Mouse (Mus musculus) kidney, postnatal 25 days (tissue): ENCODE results near the gene Zfp13.
"Not testable (repeated sequence)": the region's sequence is repeated elsewhere in the genome, so short reads cannot be mapped to it uniquely, and the experiment has no call there.

Experiments
- DNase-seq, 2 experiments: peaks; one replicate each; pipeline ENCODE4 v3.0.0; 2021; ENCODE audit warnings: mixed read lengths in 2 of 2

The Zfp13 gene

GRCm38 (mm10) chr17:23550188-23550791, 49.0 kb downstream of the Zfp13 start:
- peak; percentile 83 to 94 for DNase-seq

GRCm38 (mm10) chr17:23549441-23549840, 49.8 kb downstream of the Zfp13 start:
- DNase-seq = no peak

GRCm38 (mm10) chr17:23548615-23549014, 50.7 kb downstream of the Zfp13 start:
- DNase-seq = peak; percentile 81 to 87

- DNase-seq = no peak
These were observed 51.4 kb downstream of the Zfp13 start for GRCm38 (mm10) chr17:23547681-23548443.

GRCm38 (mm10) chr17:23546702-23547505, 52.4 kb downstream of the Zfp13 start:
- peak; percentile 83 to 91 for DNase-seq

GRCm38 (mm10) chr17:23546333-23546701, 53.0 kb downstream of the Zfp13 start:
- DNase-seq = peak; percentile 72 to 84

GRCm38 (mm10) chr17:23545841-23546240, 53.4 kb downstream of the Zfp13 start:
- no peak for DNase-seq

- DNase-seq = no peak
These were observed 54.5 kb downstream of the Zfp13 start for GRCm38 (mm10) chr17:23544766-23545165.

- DNase-seq = no peak
These were observed 55.3 kb downstream of the Zfp13 start for GRCm38 (mm10) chr17:23543983-23544382.

- DNase-seq = peak; percentile 25 to 41
These were observed 56.0 kb downstream of the Zfp13 start for GRCm38 (mm10) chr17:23543325-23543724.

GRCm38 (mm10) chr17:23542835-23543234, 56.5 kb downstream of the Zfp13 start:
- no peak for DNase-seq

- no peak for DNase-seq
These were observed 57.1 kb downstream of the Zfp13 start for GRCm38 (mm10) chr17:23542004-23542720.

- DNase-seq = no peak
These were observed 58.4 kb downstream of the Zfp13 start for GRCm38 (mm10) chr17:23540605-23541475.

- no peak for DNase-seq
These were observed 59.2 kb downstream of the Zfp13 start for GRCm38 (mm10) chr17:23540106-23540505.

GRCm38 (mm10) chr17:23539608-23540007, 59.7 kb downstream of the Zfp13 start:
- no peak for DNase-seq

- no peak for DNase-seq
These were observed 60.8 kb downstream of the Zfp13 start for GRCm38 (mm10) chr17:23538299-23539015.

- DNase-seq = no peak
These were observed 61.6 kb downstream of the Zfp13 start for GRCm38 (mm10) chr17:23537554-23538255.

- not testable (repeated sequence) for DNase-seq
These were observed 64.1 kb downstream of the Zfp13 start for GRCm38 (mm10) chr17:23535046-23535788.

GRCm38 (mm10) chr17:23533591-23534490, 65.4 kb downstream of the Zfp13 start:
- DNase-seq = not testable (repeated sequence)
